Mouse (Mus musculus): ENCODE data around the gene Alg14.

Gene Alg14

GRCm38 (mm10) chr3:121364388-121364787, 72.8 kb downstream of the Alg14 start:
- no peak for DNase-seq (ENCODE audit: low read depth, low spot score)

GRCm38 (mm10) chr3:121365131-121365530, 73.6 kb downstream of the Alg14 start:
- no peak for DNase-seq (ENCODE audit: low read depth, low spot score)

GRCm38 (mm10) chr3:121368616-121369015, 77.0 kb downstream of the Alg14 start:
- DNase-seq (ENCODE audit: low read depth, low spot score), result peak; percentile 82

GRCm38 (mm10) chr3:121369517-121369916, 77.9 kb downstream of the Alg14 start:
- DNase-seq (ENCODE audit: low read depth, low spot score), result peak; percentile 70

- DNase-seq (ENCODE audit: low read depth, low spot score), result no peak
Observed at GRCm38 (mm10) chr3:121370301-121370700, 78.7 kb downstream of the Alg14 start.

- no peak for DNase-seq (ENCODE audit: low read depth, low spot score)
Observed at GRCm38 (mm10) chr3:121370830-121371526, 79.4 kb downstream of the Alg14 start.

GRCm38 (mm10) chr3:121371527-121372220, 80.1 kb downstream of the Alg14 start:
- no peak for DNase-seq (ENCODE audit: low read depth, low spot score)

GRCm38 (mm10) chr3:121373897-121374441, 82.4 kb downstream of the Alg14 start:
- DNase-seq (ENCODE audit: low read depth, low spot score), result no peak

- DNase-seq (ENCODE audit: low read depth, low spot score), result no peak
Observed at GRCm38 (mm10) chr3:121375541-121376129, 84.1 kb downstream of the Alg14 start.

GRCm38 (mm10) chr3:121378708-121379612, 87.4 kb downstream of the Alg14 start:
- no peak for DNase-seq (ENCODE audit: low read depth, low spot score)

- no peak for DNase-seq (ENCODE audit: low read depth, low spot score)
Observed at GRCm38 (mm10) chr3:121379699-121380098, 88.1 kb downstream of the Alg14 start.

GRCm38 (mm10) chr3:121387471-121388009, 96.0 kb downstream of the Alg14 start:
- peak; percentile 84 for DNase-seq (ENCODE audit: low read depth, low spot score)

GRCm38 (mm10) chr3:121389366-121389765, 97.8 kb downstream of the Alg14 start:
- no peak for DNase-seq (ENCODE audit: low read depth, low spot score)

GRCm38 (mm10) chr3:121389860-121390530, 98.4 kb downstream of the Alg14 start:
- DNase-seq (ENCODE audit: low read depth, low spot score), result peak; percentile 30

GRCm38 (mm10) chr3:121390724-121391123, 99.2 kb downstream of the Alg14 start:
- DNase-seq (ENCODE audit: low read depth, low spot score), result no peak

- DNase-seq (ENCODE audit: low read depth, low spot score), result no peak
Observed at GRCm38 (mm10) chr3:121395588-121396295, 104.2 kb downstream of the Alg14 start.

- DNase-seq (ENCODE audit: low read depth, low spot score), result no peak
Observed at GRCm38 (mm10) chr3:121396561-121396960, 105.0 kb downstream of the Alg14 start.

GRCm38 (mm10) chr3:121397007-121397406, 105.4 kb downstream of the Alg14 start:
- DNase-seq (ENCODE audit: low read depth, low spot score), result no peak

- DNase-seq (ENCODE audit: low read depth, low spot score), result no peak
Observed at GRCm38 (mm10) chr3:121401384-121401783, 109.8 kb downstream of the Alg14 start.

GRCm38 (mm10) chr3:121402096-121402495, 110.5 kb downstream of the Alg14 start:
- DNase-seq (ENCODE audit: low read depth, low spot score), result no peak

Data from ES-CJ7 (cell line).